Mouse (Mus musculus) kidney, adult 2 months (tissue): ENCODE data around the gene Vpreb3. TPM values are rescaled to one million over a fixed set of nuclear protein-coding genes. Genes with fewer than 3 reads are reported as not detected.

ENCODE experiments used
- DNase-seq: peaks from one replicate; pipeline ENCODE4 v3.0.0; 2021
- H3K27ac ChIP-seq: fragments of 200-500 bp; 2 replicates; pipeline ENCODE4 v1.5.1; 2012; ENCODE audit warnings: low read depth, low read length, control low read depth, inconsistent platforms; ENCODE audit not compliant: insufficient read depth
- H3K27me3 ChIP-seq: fragments of 200-500 bp; replicated peaks from 2 replicates; pipeline ENCODE4 v1.6.1; 2012; ENCODE audit warnings: mild to moderate bottlenecking, moderate library complexity, low read length, inconsistent platforms; ENCODE audit not compliant: control insufficient read depth, insufficient read depth
- H3K36me3 ChIP-seq: fragments of 200-500 bp; 2 replicates; pipeline ENCODE4 v1.6.1; 2012; ENCODE audit warnings: mild to moderate bottlenecking, moderate library complexity, low read length, inconsistent platforms; ENCODE audit not compliant: control insufficient read depth, insufficient read depth
- H3K4me1 ChIP-seq: fragments of 200-500 bp; 2 replicates; pipeline ENCODE4 v1.6.1; 2011; ENCODE audit warnings: low read length; ENCODE audit not compliant: control insufficient read depth, insufficient read depth
- H3K4me3 ChIP-seq: fragments of 200-500 bp; 2 replicates; pipeline ENCODE4 v1.5.1; 2011; ENCODE audit warnings: mild to moderate bottlenecking, low read depth, low read length, control low read depth; ENCODE audit not compliant: insufficient read depth
- CTCF ChIP-seq: fragments of 200-500 bp; conservative IDR thresholded peaks from 2 replicates; pipeline ENCODE4 v1.5.1; 2011; ENCODE audit warnings: low read depth, mild to moderate bottlenecking, control low read depth, low read length, moderate library complexity, mixed read lengths; ENCODE audit not compliant: insufficient read depth, insufficient read length
- POLR2A ChIP-seq: fragments of 200-500 bp; IDR thresholded peaks from one replicate; pipeline ENCODE4 v1.6.1; 2011; ENCODE audit warnings: low read depth, low read length, control low read depth
- WGBS: fragments of 180-500 bp; shearing (Covaris S2); methylation state at CpG from one replicate; pipeline ENCODE4 v1.1.7; 2018; 5-methylcytosine and 5-hydroxymethylcytosine counted together
- polyA plus RNA-seq: library from polyadenylated mRNA; depleted of rRNA; stranded (reverse); fragments of >200 nt; gene quantifications from 2 replicates; pipeline ENCODE4 v1.2.3, GENCODE M21; 2012

The Vpreb3 gene
- polyA plus RNA-seq, 1 experiment = 3.8 TPM

- TF ChIP-seq POLR2A (no peak), CTCF (no peak)
- Histone ChIP-seq H3K4me1 (0 out of 2 replicates have a peak, but pooled peaks cover 5% of the 10 kb centered on the region), H3K27me3 (no peaks in the 10 kb centered on the region), H3K4me3 (no peak overlapping the region), H3K36me3 (no peaks in the 10 kb centered on the region), H3K27ac (peak overlapping the region; percentile 8; the same call in 1 of the 2 replicates)
- 70% methylated on average over 22 of the region's 22 CpGs for WGBS
- DNase-seq = peak; percentile 59
Measured at GRCm38 (mm10) chr10:75949053-75950045, 6.5 kb downstream of the Vpreb3 start.

GRCm38 (mm10) chr10:75950791-75951210 lies 7.9 kb downstream of the Vpreb3 start:
- no peak for DNase-seq
- Histone ChIP-seq H3K36me3 (no peaks in the 10 kb centered on the region), H3K4me3 (peak overlapping the region; percentile 27; the same call in 1 of the 2 replicates), H3K4me1 (0 out of 2 replicates have a peak, but pooled peaks cover 5% of the 10 kb centered on the region), H3K27me3 (no peaks in the 10 kb centered on the region), H3K27ac (0 out of 2 replicates have a peak overlapping the region, but pooled peaks have one; percentile 2)
- 14% methylated on average over 23 of the region's 23 CpGs for WGBS
- TF ChIP-seq CTCF = no peak
- no peak for TF ChIP-seq POLR2A

- H3K27me3 ChIP-seq = no peaks in the 10 kb centered on the region
- peak; percentile 65 for DNase-seq
- TF ChIP-seq POLR2A (no peak), CTCF (peak; percentile 23; the same call in 1 of the 2 replicates)
- WGBS = 1% methylated on average over 13 of the region's 13 CpGs
- no peak overlapping the region for H3K27ac ChIP-seq
- H3K36me3 ChIP-seq = no peaks in the 10 kb centered on the region
- H3K4me1 ChIP-seq = 0 out of 2 replicates have a peak, but pooled peaks cover 5% of the 10 kb centered on the region
- H3K4me3 ChIP-seq = peak overlapping the region; percentile 19; the same call in 1 of the 2 replicates
Measured at GRCm38 (mm10) chr10:75951424-75952050, 8.7 kb downstream of the Vpreb3 start.

GRCm38 (mm10) chr10:75954381-75954811 lies 11.5 kb downstream of the Vpreb3 start, which contains the start of gene Gm5134:
Gm5134 (plus strand) TSS chr10:75954514.
- Histone ChIP-seq H3K4me3 (no peak within 1 kb of the TSS), H3K27ac (no peak within 1 kb of the TSS), H3K4me1 (0 out of 2 replicates have a peak, but pooled peaks cover 5% of the 10 kb centered on the region), H3K27me3 (no peaks in the 10 kb centered on the region), H3K36me3 (no peaks in the 10 kb centered on the region)
- no peak for DNase-seq
- no peak for TF ChIP-seq CTCF
- no peak for TF ChIP-seq POLR2A
- 28% methylated on average over 20 of the region's 20 CpGs for WGBS

GRCm38 (mm10) chr10:75973846-75974245 lies 31.0 kb downstream of the Vpreb3 start:
- no peak for DNase-seq
- no peak for TF ChIP-seq CTCF
- TF ChIP-seq POLR2A = no peak
- 89% methylated on average over 10 of the region's 10 CpGs for WGBS
- H3K4me1 ChIP-seq = no peaks in the 10 kb centered on the region
- no peaks in the 10 kb centered on the region for H3K36me3 ChIP-seq
- no peak overlapping the region for H3K27ac ChIP-seq
- no peaks in the 10 kb centered on the region for H3K27me3 ChIP-seq
- no peak overlapping the region for H3K4me3 ChIP-seq

GRCm38 (mm10) chr10:75975216-75975615 lies 32.4 kb downstream of the Vpreb3 start:
- WGBS = 66% methylated on average over 5 of the region's 5 CpGs
- no peaks in the 10 kb centered on the region for H3K27me3 ChIP-seq
- no peaks in the 10 kb centered on the region for H3K4me1 ChIP-seq
- TF ChIP-seq CTCF = peak; percentile 59
- TF ChIP-seq POLR2A = no peak
- H3K27ac ChIP-seq = no peak overlapping the region
- no peaks in the 10 kb centered on the region for H3K36me3 ChIP-seq
- H3K4me3 ChIP-seq = no peak overlapping the region
- peak; percentile 33 for DNase-seq
